Mouse (Mus musculus) C2C12 (cell line): ENCODE results near the gene Cbarp. TPM values are rescaled to one million over a fixed set of nuclear protein-coding genes. Genes with fewer than 3 reads are reported as not detected.

ENCODE experiments used
- H3K27me3 ChIP-seq: one replicate; pipeline ENCODE4 v1.6.1; 2011; ENCODE audit not compliant: control insufficient read depth, insufficient read depth, insufficient read length
- H3K36me3 ChIP-seq: one replicate; pipeline ENCODE4 v1.6.1; 2011; ENCODE audit not compliant: control insufficient read depth, insufficient read depth
- H3K4me3 ChIP-seq: one replicate; pipeline ENCODE4 v1.5.1; 2011; ENCODE audit warnings: mild to moderate bottlenecking, control low read depth; ENCODE audit not compliant: poor library complexity, insufficient read depth, severe bottlenecking
- H3K79me2 ChIP-seq: one replicate; pipeline ENCODE4 v1.6.1; 2011; ENCODE audit not compliant: control insufficient read depth, insufficient read depth
- H3K79me3 ChIP-seq: one replicate; pipeline ENCODE4 v1.6.1; 2011; ENCODE audit warnings: low read depth, control low read depth
- H3ac ChIP-seq: one replicate; pipeline ENCODE3; 2011; ENCODE audit warnings: low read depth; ENCODE audit not compliant: control insufficient read depth, insufficient read length
- CEBPB ChIP-seq: IDR thresholded peaks from one replicate; pipeline ENCODE4 v1.6.1; 2011; ENCODE audit warnings: low read depth, mild to moderate bottlenecking, control low read depth, moderate library complexity
- CTCF ChIP-seq: IDR thresholded peaks from one replicate; pipeline ENCODE4 v1.5.1; 2011; ENCODE audit not compliant: control insufficient read depth, insufficient read depth, insufficient read length
- FOSL1 ChIP-seq: IDR thresholded peaks from one replicate; pipeline ENCODE4 v1.8.0; 2011; ENCODE audit warnings: mild to moderate bottlenecking, low read length; ENCODE audit not compliant: poor library complexity, insufficient read depth, severe bottlenecking
- MAX ChIP-seq: IDR thresholded peaks from one replicate; pipeline ENCODE4 v1.6.1; 2011; ENCODE audit warnings: mild to moderate bottlenecking, control low read depth
- MYOD1 ChIP-seq: IDR thresholded peaks from one replicate; pipeline ENCODE4 v1.6.1; 2011; ENCODE audit warnings: low read depth; ENCODE audit not compliant: control insufficient read depth, insufficient read length
- MYOG ChIP-seq: IDR thresholded peaks from one replicate; pipeline ENCODE4 v1.6.1; 2011; ENCODE audit not compliant: control insufficient read depth, insufficient read length; ENCODE audit errors: extremely low read depth
- USF1 ChIP-seq: IDR thresholded peaks from one replicate; pipeline ENCODE4 v1.6.1; 2011; ENCODE audit warnings: low read depth, mild to moderate bottlenecking, control low read depth, moderate library complexity
- polyA plus RNA-seq: library from polyadenylated mRNA; unstranded; fragments of >200 nt; fragmentation: generic; extraction: Trizol; gene quantifications from one replicate; pipeline ENCODE4 v1.2.1, GENCODE M21; 2012; ENCODE audit warnings: missing spikeins

The Cbarp gene
- polyA plus RNA-seq, 1 experiment = 12.1 TPM

GRCm38 (mm10) chr10:80152071-80152872 lies 11.6 kb upstream of the Cbarp start:
- Histone ChIP-seq H3K4me3 (peak overlapping the region; percentile 93), H3K79me3 (peaks cover 68% of the 10 kb centered on the region), H3K27me3 (no peaks in the 10 kb centered on the region), H3K36me3 (peaks cover 76% of the 10 kb centered on the region), H3ac (peak overlapping the region; percentile 98), H3K79me2 (peaks cover 88% of the 10 kb centered on the region)
- TF ChIP-seq CEBPB = no peak
- TF ChIP-seq MYOD1 = no peak
- TF ChIP-seq FOSL1 = no peak
- TF ChIP-seq MYOG = no peak
- no peak for TF ChIP-seq MAX
- no peak for TF ChIP-seq CTCF
- no peak for TF ChIP-seq USF1

GRCm38 (mm10) chr10:80151211-80152034 lies 10.8 kb upstream of the Cbarp start:
- TF ChIP-seq USF1 (no peak), MAX (peak; percentile 14)
- Histone ChIP-seq H3ac (peak overlapping the region; percentile 98), H3K79me2 (peaks cover 85% of the 10 kb centered on the region), H3K79me3 (peaks cover 69% of the 10 kb centered on the region), H3K27me3 (no peaks in the 10 kb centered on the region), H3K4me3 (peak overlapping the region; percentile 93), H3K36me3 (peaks cover 71% of the 10 kb centered on the region)

GRCm38 (mm10) chr10:80150226-80151210 lies 9.9 kb upstream of the Cbarp start:
- H3K36me3 ChIP-seq = peaks cover 69% of the 10 kb centered on the region

GRCm38 (mm10) chr10:80149291-80150225 lies 8.9 kb upstream of the Cbarp start:
- H3K79me2 ChIP-seq = peaks cover 85% of the 10 kb centered on the region
- peak overlapping the region; percentile 93 for H3K4me3 ChIP-seq
- no peaks in the 10 kb centered on the region for H3K27me3 ChIP-seq
- H3ac ChIP-seq = peak overlapping the region; percentile 95
- TF ChIP-seq MYOD1 = no peak
- TF ChIP-seq USF1 = peak; percentile 82
- peak; percentile 13 for TF ChIP-seq MAX
- TF ChIP-seq CTCF = no peak
- TF ChIP-seq FOSL1 = no peak
- TF ChIP-seq MYOG = no peak
- TF ChIP-seq CEBPB = no peak
- peaks cover 69% of the 10 kb centered on the region for H3K36me3 ChIP-seq
- peaks cover 63% of the 10 kb centered on the region for H3K79me3 ChIP-seq

More at GRCm38 (mm10) chr10:80150226-80151210, 9.9 kb upstream of the Cbarp start:
- H3K27me3 ChIP-seq = no peaks in the 10 kb centered on the region
- H3ac ChIP-seq = peak overlapping the region; percentile 98
- H3K79me3 ChIP-seq = peaks cover 68% of the 10 kb centered on the region
- H3K79me2 ChIP-seq = peaks cover 85% of the 10 kb centered on the region
- peak overlapping the region; percentile 93 for H3K4me3 ChIP-seq
- TF ChIP-seq MYOD1 = no peak
- TF ChIP-seq MYOG = no peak
- TF ChIP-seq CTCF = no peak
- TF ChIP-seq CEBPB = no peak
- no peak for TF ChIP-seq FOSL1
- TF ChIP-seq USF1 = no peak
- no peak for TF ChIP-seq MAX
